Mouse (Mus musculus) activated CD4-positive, CD25-positive, alpha-beta regulatory T cell, adult 4 months (primary cell): ENCODE results near the gene BC049715. TPM values are rescaled to one million over a fixed set of nuclear protein-coding genes. Genes with fewer than 3 reads are reported as not detected.
A peak's percentile ranks its signal among the peaks of the same experiment; 100 is the strongest.

ENCODE experiments used
- ATAC-seq: one replicate; pipeline ENCODE4 v1.8.0; 2017
- polyA plus RNA-seq, 2 experiments: library from polyadenylated mRNA; unstranded; fragments of 100-300 nt; shearing (Covaris generic); gene quantifications; one replicate each; pipeline ENCODE4 v1.2.1; 2017

The BC049715 gene
- polyA plus RNA-seq, 2 experiments from 2014 or later = 0.48 to 0.60 TPM

DNA sequence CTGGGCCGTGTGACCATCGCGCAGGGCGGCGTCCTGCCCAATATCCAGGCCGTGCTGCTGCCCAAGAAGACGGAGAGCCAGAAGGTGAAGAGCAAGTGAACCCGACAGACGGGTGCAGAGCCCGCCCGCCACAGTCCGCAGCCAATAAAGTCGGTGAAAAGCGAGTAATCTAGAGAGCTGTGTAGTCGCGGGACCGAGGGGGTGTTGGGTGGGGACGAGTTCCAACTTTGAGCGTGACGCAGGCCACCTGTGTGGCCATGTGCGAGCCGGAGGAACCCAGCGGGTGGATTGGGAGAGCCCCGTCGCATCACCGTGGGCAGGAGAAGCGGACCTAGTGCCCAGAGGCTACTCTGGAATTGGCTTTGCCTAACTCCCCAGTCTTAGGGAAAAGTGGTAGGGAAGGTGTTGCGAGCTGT, 18.8 kb upstream of the BC049715 start:
- ATAC-seq = peak; percentile 10

GRCm38 (mm10) chr6:136809077-136809476, 18.3 kb upstream of the BC049715 start:
- ATAC-seq = peak; percentile 42

DNA sequence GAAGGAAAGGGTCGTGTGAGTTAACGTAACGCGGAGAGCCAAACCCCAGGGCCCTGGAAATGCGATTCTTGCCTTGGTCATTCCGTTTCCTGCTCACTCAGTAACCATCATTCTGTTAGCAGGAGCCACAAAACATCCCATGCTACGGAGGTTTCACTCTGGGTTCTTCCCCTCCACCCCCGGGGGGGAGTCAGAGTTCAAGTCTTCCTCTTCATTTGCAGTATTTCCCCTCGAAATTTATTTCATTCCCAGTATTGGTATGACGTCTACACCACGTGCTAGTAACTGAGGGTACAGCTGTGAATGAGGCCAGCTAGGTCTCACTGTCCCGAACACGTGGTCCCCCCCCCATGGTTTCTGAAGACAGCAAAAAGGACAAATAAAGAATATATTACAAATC, 17.8 kb upstream of the BC049715 start:
- no peak for ATAC-seq

DNA sequence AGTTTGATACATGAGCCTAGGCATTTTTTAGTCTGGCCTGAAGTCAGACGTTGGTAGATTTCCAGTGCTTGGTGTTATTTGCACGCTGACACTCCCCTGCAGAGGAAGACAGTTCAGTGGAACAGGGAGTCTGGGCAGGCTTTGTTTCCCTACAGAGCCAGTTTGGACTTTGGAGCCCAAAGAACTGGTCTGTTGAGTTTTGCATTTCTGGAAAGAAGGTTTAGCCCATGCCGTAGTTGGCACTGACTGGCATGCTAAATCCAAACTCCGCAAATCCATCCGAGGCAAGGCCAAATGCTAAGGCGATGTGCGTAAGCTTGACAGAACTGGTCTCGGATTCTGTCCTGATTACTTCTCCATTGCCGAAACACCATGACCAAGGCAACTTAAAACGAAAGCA, 16.2 kb upstream of the BC049715 start:
- ATAC-seq = no peak

- ATAC-seq = no peak
Measured at GRCm38 (mm10) chr6:136813117-136813516, 14.3 kb upstream of the BC049715 start.

- no peak for ATAC-seq
Measured at GRCm38 (mm10) chr6:136815381-136815780, 12.0 kb upstream of the BC049715 start.

- no peak for ATAC-seq
Measured at GRCm38 (mm10) chr6:136816826-136817225, 10.6 kb upstream of the BC049715 start.

- no peak for ATAC-seq
Measured at GRCm38 (mm10) chr6:136817549-136817948, 9.9 kb upstream of the BC049715 start.

DNA sequence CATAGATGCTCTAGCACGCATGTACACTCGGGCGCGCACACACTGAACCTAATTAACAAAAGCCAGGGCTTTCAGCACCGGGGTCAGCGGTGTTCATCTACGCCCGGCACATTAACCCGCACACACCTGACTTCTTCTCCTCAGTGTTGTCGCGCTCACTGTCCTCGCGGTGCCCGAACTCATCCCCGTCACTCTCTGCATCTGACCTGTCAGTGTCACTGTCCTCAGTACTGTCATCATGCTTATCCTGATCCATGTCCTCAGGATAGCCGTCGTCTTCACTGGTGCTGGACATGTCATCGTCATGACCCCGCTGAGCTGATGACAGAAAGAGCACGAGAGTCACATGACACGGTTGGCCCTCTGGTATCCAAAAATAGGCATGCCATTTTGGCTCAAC, 7.0 kb upstream of the BC049715 start:
- no peak for ATAC-seq

- ATAC-seq = no peak
Measured at GRCm38 (mm10) chr6:136821086-136821485, 6.3 kb upstream of the BC049715 start.

GRCm38 (mm10) chr6:136824987-136825386, 2.4 kb upstream of the BC049715 start:
- no peak for ATAC-seq

DNA sequence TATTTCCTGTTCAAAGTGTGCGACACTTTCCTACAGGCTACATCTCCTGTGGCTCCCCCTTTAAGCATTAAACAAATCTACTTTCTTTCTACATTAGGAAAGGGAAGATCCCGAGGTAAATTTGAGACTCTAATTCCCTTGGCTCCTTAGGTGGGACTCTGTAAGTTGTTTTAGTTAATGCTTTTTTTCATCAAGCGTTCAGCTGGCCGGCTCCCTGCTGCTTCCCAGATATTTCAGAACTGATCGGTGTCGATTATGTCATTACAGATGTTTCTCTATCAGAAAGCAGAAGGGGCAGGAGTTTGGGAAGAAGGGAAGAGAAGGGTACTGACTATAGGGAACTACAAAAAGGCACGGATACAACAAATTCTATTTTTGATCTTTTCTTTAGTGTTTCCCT, 310 bp upstream of the BC049715 start:
- ATAC-seq = no peak

GRCm38 (mm10) chr6:136827881-136828561, 595 bp downstream of the BC049715 start, which contains the start of gene Wbp11:
Gene Wbp11, minus strand, starts transcription at chr6:136828233.
- peak; percentile 98 for ATAC-seq

DNA sequence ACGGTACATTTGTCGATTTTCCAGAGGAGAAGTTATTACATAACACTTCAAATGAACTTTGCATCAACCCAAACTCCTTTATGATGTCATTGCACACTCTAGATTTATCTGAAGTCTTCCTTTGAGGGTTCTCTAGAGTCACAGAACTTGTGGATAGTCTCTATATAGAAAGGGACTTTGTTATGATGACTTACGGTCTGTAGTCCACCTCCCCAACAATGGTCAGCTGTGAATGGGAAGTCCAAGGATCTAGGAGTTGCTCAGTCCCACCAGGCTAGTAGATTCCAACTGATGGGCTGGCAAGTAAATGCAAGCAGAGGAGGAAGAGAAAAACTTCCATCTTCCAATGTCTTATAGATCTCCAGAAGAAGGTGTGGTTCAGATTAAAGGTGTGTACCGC, 1.3 kb downstream of the BC049715 start:
- ATAC-seq = no peak

- ATAC-seq = no peak
Measured at GRCm38 (mm10) chr6:136831712-136832111, 4.3 kb downstream of the BC049715 start.

DNA sequence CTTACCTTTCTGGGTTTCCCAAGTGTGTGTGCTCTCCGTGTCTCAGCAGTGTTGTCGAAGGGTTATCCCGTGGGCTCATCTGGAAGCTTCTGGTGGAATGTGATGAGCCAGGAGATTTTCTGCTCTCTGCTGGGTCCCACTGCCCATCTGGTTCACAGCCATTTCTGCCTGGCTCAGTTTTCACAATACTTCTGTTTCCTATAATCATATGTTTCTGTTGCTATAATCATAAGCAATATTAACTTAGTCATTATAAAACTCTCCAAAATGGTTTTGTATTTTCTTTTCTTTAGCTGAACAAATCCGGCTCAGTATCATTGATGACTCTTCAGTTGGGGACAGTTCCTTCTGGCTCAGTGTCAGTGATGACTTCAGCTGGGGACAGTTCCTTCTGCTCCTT, 7.9 kb downstream of the BC049715 start, which contains the start of gene Smco3:
TSS of gene Smco3 (minus strand) at position 101 of the 400 bp plus-strand sequence.
- peak; percentile 64 for ATAC-seq

GRCm38 (mm10) chr6:136837323-136837722, 9.9 kb downstream of the BC049715 start:
- ATAC-seq = no peak

DNA sequence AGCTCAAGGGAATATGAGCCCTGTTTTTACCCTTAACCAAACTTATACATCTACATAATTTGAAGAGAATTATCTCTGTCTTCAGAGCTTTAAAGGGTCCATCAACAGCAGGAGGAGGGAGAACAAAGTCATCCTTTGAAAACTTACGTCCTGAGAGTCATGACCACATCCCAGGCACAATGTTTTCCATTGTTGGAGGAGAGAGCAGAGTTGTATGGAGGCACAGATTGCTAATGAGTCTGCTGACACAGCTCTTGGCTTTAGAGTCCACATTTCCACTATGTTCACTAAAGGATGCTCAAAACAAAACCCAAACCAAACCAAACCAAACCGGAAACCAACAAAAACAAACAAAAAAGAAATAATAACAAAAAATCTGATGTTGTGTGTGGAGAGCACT, 17.5 kb downstream of the BC049715 start:
- ATAC-seq = no peak

GRCm38 (mm10) chr6:136845706-136846480, 18.5 kb downstream of the BC049715 start:
- no peak for ATAC-seq

- ATAC-seq = no peak
Measured at GRCm38 (mm10) chr6:136847267-136847666, 19.8 kb downstream of the BC049715 start.

DNA sequence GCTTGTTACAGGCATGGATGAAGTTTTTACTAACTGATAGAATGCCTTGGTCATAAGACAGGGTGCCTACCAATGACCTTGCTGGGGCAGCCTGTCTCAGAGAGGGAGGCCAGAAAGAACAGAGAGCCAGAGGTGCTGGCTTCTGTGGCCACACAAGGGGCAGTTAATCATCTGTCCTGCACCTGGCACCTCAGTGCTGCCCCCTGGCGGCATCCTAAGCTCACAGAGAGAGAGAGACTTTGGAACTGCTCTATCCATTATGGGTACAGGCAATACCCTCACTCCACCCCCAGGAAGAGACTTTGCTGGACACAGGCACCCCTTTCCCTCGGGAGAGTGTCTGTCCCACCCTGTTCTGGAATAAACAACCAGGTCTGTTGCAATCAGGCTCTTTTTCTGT, 20.4 kb downstream of the BC049715 start:
- peak; percentile 46 for ATAC-seq

DNA sequence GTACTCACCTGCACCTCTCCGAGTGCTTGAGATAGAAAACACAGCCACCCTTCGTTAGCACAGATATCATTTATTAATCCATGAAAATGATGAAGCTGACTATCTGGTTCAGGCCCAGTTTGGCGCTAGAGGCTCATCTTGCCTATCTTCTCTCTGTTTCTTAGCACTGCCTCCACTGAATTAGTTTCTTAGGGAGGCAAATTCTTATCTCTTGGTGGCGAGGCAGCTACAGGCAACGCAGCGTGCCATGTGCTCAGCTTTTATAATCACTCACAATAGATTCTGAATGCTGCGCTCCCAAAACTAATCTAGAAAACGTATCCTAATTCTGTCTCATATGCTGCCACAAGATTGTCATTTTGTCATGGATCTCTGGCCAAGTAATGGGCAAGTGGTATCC, 21.0 kb downstream of the BC049715 start:
- no peak for ATAC-seq

GRCm38 (mm10) chr6:136848971-136849370, 21.5 kb downstream of the BC049715 start:
- ATAC-seq = peak; percentile 48

DNA sequence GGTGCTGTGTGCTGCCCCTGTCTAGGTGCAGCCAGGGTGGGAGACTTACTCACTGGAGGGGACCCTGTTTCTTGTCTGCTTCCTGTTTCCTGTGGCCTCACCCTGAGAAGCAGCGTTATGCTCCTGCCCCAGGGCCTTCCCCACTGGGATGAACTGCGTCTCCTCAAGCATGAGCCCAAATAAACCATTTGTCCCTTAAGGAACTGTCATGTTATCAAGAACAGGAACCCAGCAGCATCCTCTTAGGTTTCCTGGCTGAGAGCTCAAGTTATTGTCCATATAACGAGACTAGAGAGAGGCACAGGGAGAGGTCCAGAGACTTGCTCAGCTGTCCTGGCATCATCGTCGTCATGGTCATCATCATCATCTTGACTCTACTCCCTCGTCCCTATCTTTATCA, 22.8 kb downstream of the BC049715 start:
- no peak for ATAC-seq
